Mouse (Mus musculus) heart, postnatal 10 days (tissue): ENCODE results near the gene Cdh11. TPM values are rescaled to one million over a fixed set of nuclear protein-coding genes. Genes with fewer than 3 reads are reported as not detected.

Experiments
- microRNA-seq, 2 experiments: library from miRNA; unstranded; fragments of <30 nt; microRNA quantifications; one replicate each; pipeline ENCODE4 v1.2.0; 2022
- total RNA-seq, 2 experiments: library from RNA; stranded (reverse); gene quantifications; 2 replicates each; pipeline ENCODE4 v1.2.3; 2021

Cdh11 gene
- total RNA-seq, 2 experiments from 2014 or later: 28.6 to 41.5 TPM

Small RNA genes within 50 kb of the gene (microRNA-seq; reads per million reads assigned to microRNA genes)
- gene Gm26301: 0 reads per million in 2 experiments
